Mouse (Mus musculus) limb, embryonic 11.5 days (tissue): ENCODE measurements around the gene Galc. TPM values are rescaled to one million over a fixed set of nuclear protein-coding genes. Genes with fewer than 3 reads are reported as not detected.

ENCODE experiments used
- ATAC-seq: fragments of 200-750 bp; cut with Nextera tagmentation; 2 replicates; pipeline ENCODE4 v1.8.0; 2017; ENCODE audit warnings: low read depth; ENCODE audit not compliant: insufficient number of reproducible peaks, low FRiP score, low TSS enrichment
- DNase-seq: peaks from one replicate; pipeline ENCODE4 v3.0.0-alpha.2; 2015; ENCODE audit warnings: low spot score
- H3K27ac ChIP-seq: fragments of 300-500 bp; sonication (generic); replicated peaks from 2 replicates; pipeline ENCODE4 v1.5.1; 2014; ENCODE audit warnings: low read depth, mild to moderate bottlenecking, low read length
- H3K27me3 ChIP-seq: fragments of 300-500 bp; sonication (generic); 2 replicates; pipeline ENCODE4 v1.6.1; 2014; ENCODE audit warnings: mild to moderate bottlenecking, low read length, mixed read lengths; ENCODE audit not compliant: control insufficient read depth, insufficient read depth
- H3K36me3 ChIP-seq: fragments of 300-500 bp; sonication (generic); 2 replicates; pipeline ENCODE4 v1.6.1; 2014; ENCODE audit warnings: mild to moderate bottlenecking, low read length, moderate library complexity, mixed read lengths; ENCODE audit not compliant: control insufficient read depth, insufficient read depth
- H3K4me1 ChIP-seq: fragments of 300-500 bp; sonication (generic); 2 replicates; pipeline ENCODE4 v1.6.1; 2014; ENCODE audit warnings: low read length, mixed read lengths; ENCODE audit not compliant: control insufficient read depth, insufficient read depth
- H3K4me2 ChIP-seq: fragments of 300-500 bp; sonication (generic); 2 replicates; pipeline ENCODE4 v1.6.1; 2014; ENCODE audit warnings: low read depth, mild to moderate bottlenecking, moderate library complexity; ENCODE audit not compliant: severe bottlenecking
- H3K4me3 ChIP-seq: fragments of 300-500 bp; sonication (generic); 2 replicates; pipeline ENCODE4 v1.5.1; 2014; ENCODE audit warnings: low read depth, low read length
- H3K9ac ChIP-seq: fragments of 300-500 bp; sonication (generic); 2 replicates; pipeline ENCODE4 v1.6.1; 2014; ENCODE audit warnings: mild to moderate bottlenecking, low read length
- H3K9me3 ChIP-seq: fragments of 300-500 bp; sonication (generic); 2 replicates; pipeline ENCODE4 v1.6.1; 2016; ENCODE audit warnings: low read length; ENCODE audit not compliant: control insufficient read depth
- WGBS: fragments of 180-500 bp; shearing (Covaris S2); extraction: QIAGEN DNeasy Blood & Tissue Kit; methylation state at CpG from one replicate; pipeline ENCODE4 v1.1.7; 2014; 5-methylcytosine and 5-hydroxymethylcytosine counted together
- polyA plus RNA-seq: library from polyadenylated mRNA; unstranded; fragments of >200 nt; fragmentation: Nextera tagmentation; extraction: Ambion mirVana; gene quantifications from 2 replicates; pipeline ENCODE4 v1.2.1, GENCODE M21; 2014

The Galc gene
- 10.9 and 12.3 TPM in 2 replicates for polyA plus RNA-seq

GRCm38 (mm10) chr12:98258845-98259517 is at the start of gene Galc:
Gene Galc (minus strand): TSS chr12:98259459.
- Histone ChIP-seq H3K27me3 (no peaks in the 10 kb centered on the region), H3K27ac (peak within 1 kb of the TSS; percentile 87), H3K4me1 (no peaks in the 10 kb centered on the region), H3K9me3 (no peaks in the 10 kb centered on the region), H3K9ac (peak within 1 kb of the TSS; percentile 97), H3K36me3 (no peaks in the 10 kb centered on the region), H3K4me3 (peak within 1 kb of the TSS; percentile 71), H3K4me2 (peak within 1 kb of the TSS; percentile 64)
- ATAC-seq (peak; percentile 91), DNase-seq (peak; percentile 89)
- under 1% methylated on average over 75 of the region's 76 CpGs for WGBS

GRCm38 (mm10) chr12:98307179-98307915 is 48.1 kb upstream of the Galc start:
- no peaks in the 10 kb centered on the region for H3K4me1 ChIP-seq
- no peak overlapping the region for H3K4me3 ChIP-seq
- no peaks in the 10 kb centered on the region for H3K36me3 ChIP-seq
- DNase-seq (no peak), ATAC-seq (no peak)
- WGBS, result 90% methylated on average over 7 of the region's 7 CpGs
- no peaks in the 10 kb centered on the region for H3K27me3 ChIP-seq
- no peaks in the 10 kb centered on the region for H3K9me3 ChIP-seq
- no peak overlapping the region for H3K4me2 ChIP-seq
- no peak overlapping the region for H3K27ac ChIP-seq
- H3K9ac ChIP-seq, result no peak overlapping the region

GRCm38 (mm10) chr12:98303013-98303412 is 43.8 kb upstream of the Galc start:
- Histone ChIP-seq H3K36me3 (no peaks in the 10 kb centered on the region), H3K9ac (no peak overlapping the region), H3K4me3 (no peak overlapping the region), H3K27me3 (no peaks in the 10 kb centered on the region), H3K4me1 (no peaks in the 10 kb centered on the region), H3K9me3 (no peaks in the 10 kb centered on the region), H3K4me2 (no peak overlapping the region), H3K27ac (no peak overlapping the region)
- 97% methylated on average over 1 of the region's 1 CpGs for WGBS
- ATAC-seq (no peak), DNase-seq (no peak)

- Histone ChIP-seq H3K4me3 (no peak overlapping the region), H3K4me2 (no peak overlapping the region), H3K9me3 (no peaks in the 10 kb centered on the region), H3K27ac (no peak overlapping the region), H3K4me1 (no peaks in the 10 kb centered on the region), H3K9ac (no peak overlapping the region), H3K36me3 (no peaks in the 10 kb centered on the region), H3K27me3 (no peaks in the 10 kb centered on the region)
- ATAC-seq (no peak), DNase-seq (no peak)
- WGBS, result 84% methylated on average over 5 of the region's 5 CpGs
These were observed 42.7 kb upstream of the Galc start for GRCm38 (mm10) chr12:98301980-98302379.

- no peaks in the 10 kb centered on the region for H3K36me3 ChIP-seq
These were observed 35.0 kb upstream of the Galc start for GRCm38 (mm10) chr12:98294241-98294640.

GRCm38 (mm10) chr12:98292278-98292677 is 33.0 kb upstream of the Galc start:
- Histone ChIP-seq H3K4me2 (no peak overlapping the region), H3K9ac (no peak overlapping the region), H3K36me3 (no peaks in the 10 kb centered on the region), H3K4me1 (no peaks in the 10 kb centered on the region), H3K27ac (no peak overlapping the region), H3K27me3 (no peaks in the 10 kb centered on the region), H3K9me3 (no peaks in the 10 kb centered on the region), H3K4me3 (no peak overlapping the region)
- 69% methylated on average over 4 of the region's 4 CpGs for WGBS
- ATAC-seq (no peak), DNase-seq (no peak)

More at GRCm38 (mm10) chr12:98294241-98294640, 35.0 kb upstream of the Galc start:
- 85% methylated on average over 2 of the region's 2 CpGs for WGBS
- Histone ChIP-seq H3K9me3 (no peaks in the 10 kb centered on the region), H3K4me1 (no peaks in the 10 kb centered on the region), H3K4me3 (no peak overlapping the region), H3K9ac (no peak overlapping the region), H3K27ac (no peak overlapping the region), H3K27me3 (no peaks in the 10 kb centered on the region), H3K4me2 (no peak overlapping the region)
- ATAC-seq, result no peak
- no peak for DNase-seq

- H3K4me3 ChIP-seq, result no peak overlapping the region
- no peak for ATAC-seq
- no peak overlapping the region for H3K9ac ChIP-seq
- no peaks in the 10 kb centered on the region for H3K9me3 ChIP-seq
- H3K27me3 ChIP-seq, result no peaks in the 10 kb centered on the region
- no peak for DNase-seq
- 91% methylated on average over 3 of the region's 3 CpGs for WGBS
- H3K36me3 ChIP-seq, result no peaks in the 10 kb centered on the region
- H3K27ac ChIP-seq, result no peak overlapping the region
- no peak overlapping the region for H3K4me2 ChIP-seq
- no peaks in the 10 kb centered on the region for H3K4me1 ChIP-seq
These were observed 31.2 kb upstream of the Galc start for GRCm38 (mm10) chr12:98290475-98290874.

GRCm38 (mm10) chr12:98284477-98284876 is 25.2 kb upstream of the Galc start:
- no peak for DNase-seq
- H3K4me2 ChIP-seq, result no peak overlapping the region
- no peak overlapping the region for H3K27ac ChIP-seq
- H3K9ac ChIP-seq, result no peak overlapping the region
- H3K9me3 ChIP-seq, result no peaks in the 10 kb centered on the region
- ATAC-seq, result no peak
- WGBS, result 66% methylated on average over 3 of the region's 3 CpGs
- H3K4me1 ChIP-seq, result no peaks in the 10 kb centered on the region
- H3K4me3 ChIP-seq, result no peak overlapping the region
- no peaks in the 10 kb centered on the region for H3K27me3 ChIP-seq
- no peaks in the 10 kb centered on the region for H3K36me3 ChIP-seq
